Mouse (Mus musculus) thymus, adult 18-20 months (tissue): Measurements from ENCODE around the gene Olfr1254.

ENCODE experiments used
- DNase-seq, 2 experiments: peaks; one replicate each; pipeline ENCODE4 v3.0.0; 2022; ENCODE audit warnings: mixed read lengths in 2 of 2

The Olfr1254 gene

GRCm38 (mm10) chr2:89793519-89793918 is at the start of gene Olfr1254:
Gene Olfr1254 (minus strand): TSS chr2:89793619.
- DNase-seq, result no peak

DNA sequence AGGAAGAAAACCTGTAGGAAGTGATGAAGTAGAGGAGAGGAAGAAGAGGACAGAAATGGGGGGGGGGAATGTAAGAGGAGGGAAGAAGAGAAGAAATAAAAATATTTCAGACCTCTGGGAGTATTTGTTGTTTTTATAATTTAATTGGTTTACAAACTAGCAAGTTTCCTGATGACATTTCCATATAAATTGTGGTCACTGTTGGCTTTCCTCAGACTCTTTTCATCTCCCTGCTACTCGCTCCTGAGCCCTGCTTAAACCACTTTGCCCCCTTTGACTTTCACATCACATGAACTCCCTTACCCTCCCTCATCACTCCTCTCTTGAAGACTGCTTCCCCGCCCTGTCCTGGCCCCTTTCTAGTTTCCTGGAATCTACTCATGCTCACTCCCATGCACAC is 48.0 kb upstream of the Olfr1254 start, which contains the start of gene Olfr1256:
Gene Olfr1256 (minus strand): TSS at position 101 of the 400 bp plus-strand sequence.
- no peak for DNase-seq

DNA sequence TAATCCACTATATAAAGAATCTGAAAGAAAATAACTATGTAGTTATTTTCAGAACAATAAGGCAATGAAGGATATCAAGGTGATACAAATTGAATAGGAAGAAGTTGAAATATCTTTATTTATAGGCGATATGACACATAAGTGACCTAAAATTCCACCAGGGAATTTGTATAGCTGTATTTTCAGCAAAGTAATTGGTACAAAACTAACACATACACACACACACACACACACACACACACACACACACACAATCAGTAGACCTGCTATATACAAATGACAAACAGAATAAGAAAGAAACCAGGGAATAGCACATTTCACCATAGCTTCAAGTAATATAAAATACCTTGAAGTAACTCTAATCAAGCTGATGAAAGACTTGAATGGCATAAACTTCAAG is 26.8 kb upstream of the Olfr1254 start:
- no peak for DNase-seq

- no peak for DNase-seq
Measured at GRCm38 (mm10) chr2:89811751-89812150, 18.3 kb upstream of the Olfr1254 start, which contains the start of gene Olfr1255. Gene Olfr1255 (plus strand): TSS chr2:89812051.

- DNase-seq, result no peak
Measured at GRCm38 (mm10) chr2:89810751-89811150, 17.3 kb upstream of the Olfr1254 start.

DNA sequence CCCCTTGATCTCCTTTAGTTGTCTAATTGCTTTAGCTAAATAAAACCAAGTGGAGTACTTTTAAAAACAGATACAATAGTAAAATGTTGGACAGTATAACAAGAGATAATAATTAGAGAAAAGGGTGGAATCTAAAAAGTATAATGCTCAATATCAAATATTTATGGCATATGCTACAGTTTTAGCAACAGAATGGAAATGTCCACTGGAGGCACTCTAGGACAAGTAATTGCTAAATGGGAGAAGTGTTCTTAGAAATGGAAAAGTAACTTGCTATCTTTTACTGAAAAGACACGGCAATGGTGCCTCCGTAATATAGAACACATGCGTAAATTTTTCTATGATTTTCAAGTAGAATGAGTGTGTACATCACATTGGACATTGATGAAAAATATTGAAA is 6.2 kb upstream of the Olfr1254 start:
- no peak for DNase-seq

DNA sequence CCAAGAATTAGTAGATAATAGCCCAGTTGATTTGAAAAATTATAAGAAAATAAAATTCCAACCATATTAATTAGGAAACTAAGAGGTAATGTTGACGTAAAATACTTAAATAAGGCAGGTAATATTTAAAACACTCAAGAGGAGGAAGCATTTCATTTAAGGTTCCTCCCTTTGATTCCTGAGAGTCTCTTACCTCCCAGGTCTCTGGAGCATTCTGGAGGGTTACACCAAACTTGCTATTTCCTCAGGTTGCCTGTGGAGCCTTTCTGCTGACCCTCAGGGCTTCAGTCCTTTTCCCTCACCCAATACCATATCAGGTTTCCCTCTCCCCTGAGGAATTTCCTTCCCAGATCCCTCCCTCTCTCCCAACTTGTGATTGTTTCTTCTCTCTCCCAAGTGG is 36.4 kb downstream of the Olfr1254 start, which contains the start of gene Olfr1253:
Gene Olfr1253 (minus strand): TSS at position 101 of the 400 bp plus-strand sequence.
- DNase-seq, result no peak
